Mouse (Mus musculus): ENCODE measurements around the gene Vps54. TPM values are rescaled to one million over a fixed set of nuclear protein-coding genes. Genes with fewer than 3 reads are reported as not detected.

The Vps54 gene
- total and polyA plus RNA-seq, 2 experiments = 5.6 to 37.4 TPM

DNA sequence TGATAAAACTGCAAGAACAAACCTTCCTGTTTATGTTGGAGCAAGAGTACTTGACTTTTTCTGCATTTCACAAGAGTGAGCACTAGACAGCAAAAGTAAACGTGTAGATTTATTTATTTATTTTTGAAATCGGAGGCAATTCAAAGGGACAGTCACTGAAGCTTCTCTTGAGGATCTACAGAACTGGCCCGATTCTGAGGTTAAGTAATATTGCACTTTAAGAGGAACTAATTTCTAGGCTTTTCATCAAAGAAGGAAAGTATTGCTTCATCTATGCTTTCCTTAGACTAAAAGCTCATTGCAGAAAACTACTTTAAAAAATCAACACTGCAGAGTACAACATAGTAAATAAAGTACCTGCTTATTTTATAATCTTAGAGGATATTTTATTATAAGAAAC lies 82.5 kb downstream of the Vps54 start:
- Histone ChIP-seq H3K4me1 (ENCODE audit: control insufficient read depth, insufficient read depth, low read length) (peaks cover 10% of the 10 kb centered on the region), H3K9ac (ENCODE audit: low read depth, low read length) (no peak overlapping the region), H3K79me2 (ENCODE audit: control insufficient read depth, insufficient read depth, low read length) (no peaks in the 10 kb centered on the region; the same call in 1 of the 2 replicates), H3K4me3 (ENCODE audit: insufficient read depth, low read depth, low read length) (no peak overlapping the region), H3K36me3 (ENCODE audit: control insufficient read depth, insufficient read depth, low read length) (peaks cover 48% of the 10 kb centered on the region), H3K27me3 (ENCODE audit: control insufficient read depth, insufficient read depth, low read length) (no peaks in the 10 kb centered on the region), H3K27ac (replicated peaks; ENCODE audit: insufficient read depth, low read depth, low read length) (no peak overlapping the region)
- DNase-seq (ENCODE audit: extremely low read depth, low read depth, low spot score) = no peak
- TF ChIP-seq CTCF (IDR thresholded peaks at IDR 0.05; ENCODE audit: low read depth, low read length) = no peak
- no peak for TF ChIP-seq POLR2A (IDR thresholded peaks at IDR 0.05; ENCODE audit: extremely low read depth, insufficient read depth, low read length)
- WGBS = 32% methylated on average over 3 of the region's 3 CpGs

DNA sequence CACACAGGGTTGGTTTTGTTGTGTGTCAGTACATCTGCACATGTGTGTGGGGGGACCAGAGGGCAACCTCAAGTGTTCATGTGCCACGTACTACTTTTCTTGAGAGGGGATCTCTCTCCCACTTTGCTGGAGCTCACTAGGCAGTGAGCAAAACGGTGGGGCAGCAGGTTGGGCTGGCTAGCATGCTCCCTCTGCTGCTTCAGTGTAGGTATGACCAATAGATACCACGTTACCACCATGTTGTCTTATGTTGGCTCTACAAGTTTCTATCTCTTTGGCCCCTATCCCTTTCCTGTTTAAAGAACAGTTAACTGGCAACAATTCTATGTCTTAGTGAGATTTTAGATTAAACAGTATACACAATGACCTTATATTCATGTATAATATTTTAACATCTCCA lies 83.3 kb downstream of the Vps54 start:
- Histone ChIP-seq H3K79me2 (ENCODE audit: control insufficient read depth, insufficient read depth, low read length) (no peaks in the 10 kb centered on the region; the same call in 1 of the 2 replicates), H3K4me3 (ENCODE audit: insufficient read depth, low read depth, low read length) (no peak overlapping the region), H3K36me3 (ENCODE audit: control insufficient read depth, insufficient read depth, low read length) (peaks cover 54% of the 10 kb centered on the region), H3K27ac (replicated peaks; ENCODE audit: insufficient read depth, low read depth, low read length) (no peak overlapping the region), H3K9ac (ENCODE audit: low read depth, low read length) (no peak overlapping the region), H3K4me1 (ENCODE audit: control insufficient read depth, insufficient read depth, low read length) (peaks cover 10% of the 10 kb centered on the region), H3K27me3 (ENCODE audit: control insufficient read depth, insufficient read depth, low read length) (no peaks in the 10 kb centered on the region)
- WGBS = 90% methylated on average over 3 of the region's 3 CpGs
- TF ChIP-seq CTCF (IDR thresholded peaks at IDR 0.05; ENCODE audit: low read depth, low read length) = peak; percentile 15; the same call in 1 of the 2 replicates
- TF ChIP-seq POLR2A (IDR thresholded peaks at IDR 0.05; ENCODE audit: extremely low read depth, insufficient read depth, low read length) = no peak
- no peak for DNase-seq (ENCODE audit: extremely low read depth, low read depth, low spot score)

DNA sequence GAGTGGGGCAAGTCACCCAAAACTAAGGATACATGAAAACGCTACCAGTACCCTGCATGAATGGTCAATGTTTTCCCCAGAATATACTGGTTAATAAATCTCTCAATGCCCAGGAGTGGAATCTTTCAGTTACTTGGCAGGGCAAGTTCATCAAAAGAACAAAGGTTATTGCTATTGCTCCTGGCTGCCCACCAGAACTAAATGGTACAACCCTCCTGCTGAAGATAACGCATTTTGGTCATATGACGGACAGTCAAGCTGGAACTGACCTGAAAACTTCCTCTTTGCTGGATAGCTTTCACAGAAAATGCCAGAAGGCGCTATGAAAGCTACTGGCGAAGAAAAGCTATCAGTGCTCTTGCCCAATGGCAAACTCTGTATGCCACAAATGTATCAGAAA lies 86.7 kb downstream of the Vps54 start:
- DNase-seq (ENCODE audit: extremely low read depth, low read depth, low spot score) = peak; percentile 96
- Histone ChIP-seq H3K79me2 (ENCODE audit: control insufficient read depth, insufficient read depth, low read length) (no peaks in the 10 kb centered on the region; the same call in 1 of the 2 replicates), H3K27me3 (ENCODE audit: control insufficient read depth, insufficient read depth, low read length) (no peaks in the 10 kb centered on the region), H3K27ac (replicated peaks; ENCODE audit: insufficient read depth, low read depth, low read length) (peak overlapping the region; percentile 71), H3K9ac (ENCODE audit: low read depth, low read length) (no peak overlapping the region), H3K36me3 (ENCODE audit: control insufficient read depth, insufficient read depth, low read length) (peaks cover 69% of the 10 kb centered on the region), H3K4me3 (ENCODE audit: insufficient read depth, low read depth, low read length) (no peak overlapping the region), H3K4me1 (ENCODE audit: control insufficient read depth, insufficient read depth, low read length) (peaks cover 10% of the 10 kb centered on the region)
- TF ChIP-seq POLR2A (IDR thresholded peaks at IDR 0.05; ENCODE audit: extremely low read depth, insufficient read depth, low read length) (no peak), CTCF (IDR thresholded peaks at IDR 0.05; ENCODE audit: low read depth, low read length) (no peak)
- 18% methylated on average over 5 of the region's 5 CpGs for WGBS

DNA sequence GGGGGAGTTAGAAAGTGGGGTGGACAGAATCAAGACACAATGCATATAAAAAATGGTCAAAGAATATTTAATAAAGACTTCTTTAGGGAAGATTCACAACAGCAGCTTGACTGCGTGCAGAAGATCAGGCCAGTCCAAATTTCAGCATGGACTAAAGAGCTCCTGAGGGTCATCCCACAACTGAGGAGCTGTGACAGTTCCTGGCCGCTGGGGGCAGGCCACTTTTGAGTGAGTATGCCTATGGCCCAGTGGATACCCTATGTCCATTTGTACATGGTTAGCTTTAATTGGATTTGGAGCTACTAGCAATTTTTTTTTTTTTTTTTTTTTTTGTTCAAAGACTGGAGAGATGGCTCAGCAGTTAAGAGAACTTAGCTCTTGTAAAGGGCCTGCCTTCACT lies 87.7 kb downstream of the Vps54 start:
- TF ChIP-seq CTCF (IDR thresholded peaks at IDR 0.05; ENCODE audit: low read depth, low read length) (peak; percentile 33), POLR2A (IDR thresholded peaks at IDR 0.05; ENCODE audit: extremely low read depth, insufficient read depth, low read length) (no peak)
- peaks cover 10% of the 10 kb centered on the region for H3K4me1 ChIP-seq (ENCODE audit: control insufficient read depth, insufficient read depth, low read length)
- peaks cover 70% of the 10 kb centered on the region for H3K36me3 ChIP-seq (ENCODE audit: control insufficient read depth, insufficient read depth, low read length)
- H3K4me3 ChIP-seq (ENCODE audit: insufficient read depth, low read depth, low read length) = no peak overlapping the region
- H3K27ac ChIP-seq (replicated peaks; ENCODE audit: insufficient read depth, low read depth, low read length) = no peak overlapping the region
- H3K9ac ChIP-seq (ENCODE audit: low read depth, low read length) = no peak overlapping the region
- no peak for DNase-seq (ENCODE audit: extremely low read depth, low read depth, low spot score)
- H3K27me3 ChIP-seq (ENCODE audit: control insufficient read depth, insufficient read depth, low read length) = no peaks in the 10 kb centered on the region
- 77% methylated on average over 2 of the region's 2 CpGs for WGBS
- H3K79me2 ChIP-seq (ENCODE audit: control insufficient read depth, insufficient read depth, low read length) = no peaks in the 10 kb centered on the region; the same call in 1 of the 2 replicates

DNA sequence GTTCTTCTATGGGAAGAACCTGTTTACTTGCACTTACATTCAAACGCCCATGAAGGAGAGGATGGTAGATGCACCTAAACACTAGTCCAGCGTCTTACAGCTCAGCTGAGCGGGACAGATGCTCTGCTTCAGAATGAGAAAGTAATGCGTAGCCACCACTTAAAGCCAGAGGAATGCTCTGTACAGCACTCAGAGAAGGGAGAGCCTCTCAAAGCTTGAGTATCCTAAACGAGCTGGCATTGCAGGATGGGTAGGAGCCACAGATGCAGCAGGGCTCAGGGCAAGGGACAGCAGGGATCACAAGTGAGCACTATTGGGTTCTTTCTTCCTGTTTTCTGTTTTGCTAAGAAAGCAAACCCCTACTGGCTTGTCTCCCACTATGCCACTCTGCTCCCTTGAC lies 88.4 kb downstream of the Vps54 start:
- Histone ChIP-seq H3K27ac (replicated peaks; ENCODE audit: insufficient read depth, low read depth, low read length) (no peak overlapping the region), H3K79me2 (ENCODE audit: control insufficient read depth, insufficient read depth, low read length) (no peaks in the 10 kb centered on the region; the same call in 1 of the 2 replicates), H3K36me3 (ENCODE audit: control insufficient read depth, insufficient read depth, low read length) (peaks cover 73% of the 10 kb centered on the region), H3K27me3 (ENCODE audit: control insufficient read depth, insufficient read depth, low read length) (no peaks in the 10 kb centered on the region), H3K9ac (ENCODE audit: low read depth, low read length) (no peak overlapping the region), H3K4me3 (ENCODE audit: insufficient read depth, low read depth, low read length) (no peak overlapping the region), H3K4me1 (ENCODE audit: control insufficient read depth, insufficient read depth, low read length) (peaks cover 10% of the 10 kb centered on the region)
- 95% methylated on average over 5 of the region's 5 CpGs for WGBS
- TF ChIP-seq POLR2A (IDR thresholded peaks at IDR 0.05; ENCODE audit: extremely low read depth, insufficient read depth, low read length) = no peak
- no peak for TF ChIP-seq CTCF (IDR thresholded peaks at IDR 0.05; ENCODE audit: low read depth, low read length)
- DNase-seq (ENCODE audit: extremely low read depth, low read depth, low spot score) = no peak

DNA sequence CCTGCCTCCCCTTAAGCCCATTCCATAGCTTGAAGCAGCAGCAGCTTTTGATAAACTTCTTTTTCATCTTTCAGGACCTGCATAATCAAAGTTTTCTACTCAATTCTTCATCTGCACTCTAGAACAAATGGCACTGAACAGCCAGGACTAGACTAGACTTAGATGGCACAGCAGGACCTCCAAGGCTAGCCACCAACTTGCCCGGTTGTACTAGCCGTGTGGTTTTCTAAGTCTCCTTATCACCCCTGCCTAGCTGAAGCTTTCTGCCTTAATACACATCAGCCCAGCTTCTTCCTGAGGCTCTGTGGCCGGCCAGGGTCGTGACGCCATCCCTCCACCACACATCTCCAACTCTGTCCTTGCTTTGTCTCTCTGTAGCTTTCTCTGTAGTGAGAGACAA lies 89.1 kb downstream of the Vps54 start:
- Histone ChIP-seq H3K4me3 (ENCODE audit: insufficient read depth, low read depth, low read length) (no peak overlapping the region), H3K9ac (ENCODE audit: low read depth, low read length) (no peak overlapping the region), H3K36me3 (ENCODE audit: control insufficient read depth, insufficient read depth, low read length) (peaks cover 76% of the 10 kb centered on the region), H3K79me2 (ENCODE audit: control insufficient read depth, insufficient read depth, low read length) (no peaks in the 10 kb centered on the region; the same call in 1 of the 2 replicates), H3K27ac (replicated peaks; ENCODE audit: insufficient read depth, low read depth, low read length) (no peak overlapping the region), H3K4me1 (ENCODE audit: control insufficient read depth, insufficient read depth, low read length) (peaks cover 10% of the 10 kb centered on the region), H3K27me3 (ENCODE audit: control insufficient read depth, insufficient read depth, low read length) (no peaks in the 10 kb centered on the region)
- no peak for TF ChIP-seq CTCF (IDR thresholded peaks at IDR 0.05; ENCODE audit: low read depth, low read length)
- no peak for TF ChIP-seq POLR2A (IDR thresholded peaks at IDR 0.05; ENCODE audit: extremely low read depth, insufficient read depth, low read length)
- 84% methylated on average over 5 of the region's 5 CpGs for WGBS
- no peak for DNase-seq (ENCODE audit: extremely low read depth, low read depth, low spot score)

Data from liver, adult 2 months (tissue).